Mouse (Mus musculus) kidney, embryonic 14.5 days (tissue): ENCODE results near the gene Twf2. TPM values are rescaled to one million over a fixed set of nuclear protein-coding genes. Genes with fewer than 3 reads are reported as not detected.

ENCODE experiments used
- ATAC-seq: fragments of 200-750 bp; cut with Nextera tagmentation; 2 replicates; pipeline ENCODE4 v1.8.0; 2017; ENCODE audit warnings: moderate number of reproducible peaks, mild to moderate bottlenecking, moderate TSS enrichment, moderate library complexity; ENCODE audit not compliant: low FRiP score, low TSS enrichment
- H3K27ac ChIP-seq: fragments of 300-500 bp; sonication (generic); 2 replicates; pipeline ENCODE4 v1.5.1; 2014; ENCODE audit warnings: low read depth, mild to moderate bottlenecking, low read length, moderate library complexity, mixed read lengths
- H3K27me3 ChIP-seq: fragments of 300-500 bp; sonication (generic); 2 replicates; pipeline ENCODE4 v1.6.1; 2014; ENCODE audit warnings: mild to moderate bottlenecking, low read length; ENCODE audit not compliant: control insufficient read depth, insufficient read depth
- H3K36me3 ChIP-seq: fragments of 300-500 bp; sonication (generic); 2 replicates; pipeline ENCODE4 v1.6.1; 2014; ENCODE audit warnings: low read length, mixed read lengths; ENCODE audit not compliant: control insufficient read depth, insufficient read depth
- H3K4me1 ChIP-seq: fragments of 300-500 bp; sonication (generic); 2 replicates; pipeline ENCODE4 v1.6.1; 2014; ENCODE audit warnings: low read length, mixed read lengths; ENCODE audit not compliant: control insufficient read depth, insufficient read depth
- H3K4me2 ChIP-seq: fragments of 300-500 bp; sonication (generic); replicated peaks from 2 replicates; pipeline ENCODE4 v1.6.1; 2014; ENCODE audit warnings: low read depth, mild to moderate bottlenecking, low read length
- H3K4me3 ChIP-seq: fragments of 300-500 bp; sonication (generic); 2 replicates; pipeline ENCODE4 v1.5.1; 2014; ENCODE audit warnings: mild to moderate bottlenecking, low read length
- H3K9ac ChIP-seq: fragments of 300-500 bp; sonication (generic); 2 replicates; pipeline ENCODE4 v1.6.1; 2014; ENCODE audit warnings: low read depth, mild to moderate bottlenecking, low read length, moderate library complexity
- H3K9me3 ChIP-seq: fragments of 300-500 bp; sonication (generic); 2 replicates; pipeline ENCODE4 v1.6.1; 2016; ENCODE audit warnings: low read length; ENCODE audit not compliant: control insufficient read depth
- WGBS: fragments of 180-500 bp; shearing (Covaris S2); extraction: QIAGEN DNeasy Blood & Tissue Kit; methylation state at CpG from one replicate; pipeline ENCODE4 v1.1.7; 2014; 5-methylcytosine and 5-hydroxymethylcytosine counted together
- polyA plus RNA-seq: library from polyadenylated mRNA; unstranded; fragments of >200 nt; fragmentation: Nextera tagmentation; extraction: Ambion mirVana; gene quantifications from 2 replicates; pipeline ENCODE4 v1.2.1, GENCODE M21; 2014

The Twf2 gene
- polyA plus RNA-seq, 1 experiment from 2014 or later: 77.9 TPM

- Histone ChIP-seq H3K4me2 (no peak overlapping the region), H3K9ac (no peak overlapping the region), H3K4me1 (peaks cover 5% of the 10 kb centered on the region), H3K9me3 (no peaks in the 10 kb centered on the region), H3K36me3 (peaks cover 73% of the 10 kb centered on the region), H3K4me3 (no peak overlapping the region), H3K27me3 (no peaks in the 10 kb centered on the region), H3K27ac (no peak overlapping the region)
- WGBS: 88% methylated on average over 1 of the region's 1 CpGs
- ATAC-seq: no peak
Measured at GRCm38 (mm10) chr9:106192998-106193397, 9.9 kb upstream of the Twf2 start.

- Histone ChIP-seq H3K27ac (no peak overlapping the region), H3K4me3 (no peak overlapping the region), H3K4me2 (no peak overlapping the region), H3K9ac (no peak overlapping the region), H3K4me1 (peaks cover 7% of the 10 kb centered on the region), H3K36me3 (peaks cover 61% of the 10 kb centered on the region), H3K9me3 (no peaks in the 10 kb centered on the region), H3K27me3 (no peaks in the 10 kb centered on the region)
- WGBS: 91% methylated on average over 8 of the region's 8 CpGs
- ATAC-seq: no peak
Measured at GRCm38 (mm10) chr9:106193930-106194807, 8.7 kb upstream of the Twf2 start.

GRCm38 (mm10) chr9:106195693-106196092, 7.2 kb upstream of the Twf2 start:
- no peaks in the 10 kb centered on the region for H3K9me3 ChIP-seq
- ATAC-seq: no peak
- WGBS: 88% methylated on average over 8 of the region's 8 CpGs
- no peak overlapping the region for H3K4me2 ChIP-seq
- no peaks in the 10 kb centered on the region for H3K27me3 ChIP-seq
- no peak overlapping the region for H3K27ac ChIP-seq
- H3K9ac ChIP-seq: no peak overlapping the region
- no peak overlapping the region for H3K4me3 ChIP-seq
- peaks cover 46% of the 10 kb centered on the region for H3K36me3 ChIP-seq
- H3K4me1 ChIP-seq: peaks cover 15% of the 10 kb centered on the region

- Histone ChIP-seq H3K4me3 (no peak overlapping the region), H3K27me3 (no peaks in the 10 kb centered on the region), H3K9ac (no peak overlapping the region), H3K27ac (no peak overlapping the region), H3K9me3 (no peaks in the 10 kb centered on the region), H3K4me2 (no peak overlapping the region), H3K4me1 (peaks cover 16% of the 10 kb centered on the region), H3K36me3 (peaks cover 31% of the 10 kb centered on the region)
- ATAC-seq: no peak
- whole genome bisulfite sequencing: 78% methylated on average over 3 of the region's 3 CpGs
Measured at GRCm38 (mm10) chr9:106197081-106197713, 5.7 kb upstream of the Twf2 start.

- Histone ChIP-seq H3K4me1 (peaks cover 17% of the 10 kb centered on the region), H3K4me3 (no peak overlapping the region), H3K9me3 (no peaks in the 10 kb centered on the region), H3K36me3 (peaks cover 27% of the 10 kb centered on the region), H3K27me3 (no peaks in the 10 kb centered on the region), H3K27ac (no peak overlapping the region), H3K9ac (no peak overlapping the region), H3K4me2 (peak overlapping the region; percentile 73; the same call in 1 of the 2 replicates)
- WGBS: 87% methylated on average over 9 of the region's 9 CpGs
- ATAC-seq: no peak
Measured at GRCm38 (mm10) chr9:106197732-106198131, 5.2 kb upstream of the Twf2 start.

GRCm38 (mm10) chr9:106198962-106199458, 3.9 kb upstream of the Twf2 start:
- H3K27me3 ChIP-seq: no peaks in the 10 kb centered on the region
- ATAC-seq: peak; percentile 61
- H3K36me3 ChIP-seq: peaks cover 18% of the 10 kb centered on the region
- H3K4me1 ChIP-seq: peaks cover 23% of the 10 kb centered on the region
- H3K27ac ChIP-seq: peak overlapping the region; percentile 47; the same call in 1 of the 2 replicates
- H3K4me3 ChIP-seq: peak overlapping the region; percentile 71
- 1% methylated on average over 42 of the region's 51 CpGs for WGBS
- H3K9ac ChIP-seq: peak overlapping the region; percentile 78
- H3K4me2 ChIP-seq: peak overlapping the region; percentile 73
- no peaks in the 10 kb centered on the region for H3K9me3 ChIP-seq

GRCm38 (mm10) chr9:106199535-106200272, 3.2 kb upstream of the Twf2 start, which contains the start of gene Ppm1m:
TSS of gene Ppm1m (minus strand) at chr9:106199746.
- H3K9me3 ChIP-seq: no peaks in the 10 kb centered on the region
- H3K27ac ChIP-seq: peak within 1 kb of the TSS; percentile 47; the same call in 1 of the 2 replicates
- H3K4me2 ChIP-seq: peak within 1 kb of the TSS; percentile 73
- H3K4me3 ChIP-seq: peak within 1 kb of the TSS; percentile 71
- no peaks in the 10 kb centered on the region for H3K27me3 ChIP-seq
- H3K36me3 ChIP-seq: peaks cover 14% of the 10 kb centered on the region; the same call in 1 of the 2 replicates
- peaks cover 30% of the 10 kb centered on the region for H3K4me1 ChIP-seq
- 38% methylated on average over 18 of the region's 18 CpGs for WGBS
- peak within 1 kb of the TSS; percentile 78 for H3K9ac ChIP-seq
- peak; percentile 1; the same call in 1 of the 2 replicates for ATAC-seq

- peak overlapping the region; percentile 37; the same call in 1 of the 2 replicates for H3K9ac ChIP-seq
- H3K4me3 ChIP-seq: no peak overlapping the region
- no peak for ATAC-seq
- peak overlapping the region; percentile 62; the same call in 1 of the 2 replicates for H3K4me2 ChIP-seq
- no peaks in the 10 kb centered on the region for H3K27me3 ChIP-seq
- H3K27ac ChIP-seq: no peak overlapping the region; the same call in 1 of the 2 replicates
- no peaks in the 10 kb centered on the region for H3K9me3 ChIP-seq
- WGBS: 89% methylated on average over 3 of the region's 3 CpGs
- no peaks in the 10 kb centered on the region; the same call in 1 of the 2 replicates for H3K36me3 ChIP-seq
- H3K4me1 ChIP-seq: peaks cover 31% of the 10 kb centered on the region
Measured at GRCm38 (mm10) chr9:106201895-106202294, 1.0 kb upstream of the Twf2 start.
